Mouse (Mus musculus): ENCODE measurements around the gene Rhobtb3.
"Not testable (repeated sequence)": the region's sequence is repeated elsewhere in the genome, so short reads cannot be mapped to it uniquely, and the experiment has no call there.

Rhobtb3 gene

GRCm38 (mm10) chr13:75929071-75929470 is 14.7 kb downstream of the Rhobtb3 start:
- not testable (repeated sequence) for DNase-seq (ENCODE audit: low spot score in 2 of 2)

GRCm38 (mm10) chr13:75927951-75928350 is 15.8 kb downstream of the Rhobtb3 start:
- DNase-seq (ENCODE audit: low spot score in 2 of 2), result no peak

GRCm38 (mm10) chr13:75914151-75914550 is 29.6 kb downstream of the Rhobtb3 start:
- no peak for DNase-seq (ENCODE audit: low spot score in 2 of 2)

- no peak for DNase-seq (ENCODE audit: low spot score in 2 of 2)
These were observed 35.5 kb downstream of the Rhobtb3 start for GRCm38 (mm10) chr13:75908187-75908586.

- no peak for DNase-seq (ENCODE audit: low spot score in 2 of 2)
These were observed 36.6 kb downstream of the Rhobtb3 start for GRCm38 (mm10) chr13:75907133-75907532.

- DNase-seq (ENCODE audit: low spot score in 2 of 2), result no peak
These were observed 39.1 kb downstream of the Rhobtb3 start for GRCm38 (mm10) chr13:75904660-75905059.

- DNase-seq (ENCODE audit: low spot score in 2 of 2), result not testable (repeated sequence)
These were observed 42.8 kb downstream of the Rhobtb3 start for GRCm38 (mm10) chr13:75900928-75901327.

GRCm38 (mm10) chr13:75892876-75893275 is 50.8 kb downstream of the Rhobtb3 start:
- DNase-seq (ENCODE audit: low spot score in 2 of 2), result no peak

GRCm38 (mm10) chr13:75892291-75892690 is 51.4 kb downstream of the Rhobtb3 start:
- no peak for DNase-seq (ENCODE audit: low spot score in 2 of 2)

GRCm38 (mm10) chr13:75891868-75892267 is 51.9 kb downstream of the Rhobtb3 start:
- DNase-seq (ENCODE audit: low spot score in 2 of 2), result peak in 1 of 2 experiments; percentile 39

GRCm38 (mm10) chr13:75883792-75884191 is 59.9 kb downstream of the Rhobtb3 start:
- no peak for DNase-seq (ENCODE audit: low spot score in 2 of 2)

- no peak for DNase-seq (ENCODE audit: low spot score in 2 of 2)
These were observed 63.2 kb downstream of the Rhobtb3 start for GRCm38 (mm10) chr13:75880501-75880900.

- DNase-seq (ENCODE audit: low spot score in 2 of 2), result no peak
These were observed 64.0 kb downstream of the Rhobtb3 start for GRCm38 (mm10) chr13:75879756-75880155.

- DNase-seq (ENCODE audit: low spot score in 2 of 2), result peak in 1 of 2 experiments; percentile 70
These were observed 65.8 kb downstream of the Rhobtb3 start for GRCm38 (mm10) chr13:75877907-75878306.

GRCm38 (mm10) chr13:75876592-75876991 is 67.1 kb downstream of the Rhobtb3 start:
- DNase-seq (ENCODE audit: low spot score in 2 of 2), result no peak

- not testable (repeated sequence) for DNase-seq (ENCODE audit: low spot score in 2 of 2)
These were observed 67.5 kb downstream of the Rhobtb3 start for GRCm38 (mm10) chr13:75876188-75876587.

GRCm38 (mm10) chr13:75874608-75875376 is 68.9 kb downstream of the Rhobtb3 start:
- DNase-seq (ENCODE audit: low spot score in 2 of 2), result no peak

- DNase-seq (ENCODE audit: low spot score in 2 of 2), result peak in 1 of 2 experiments; percentile 61
These were observed 75.8 kb downstream of the Rhobtb3 start for GRCm38 (mm10) chr13:75867876-75868275.

- no peak for DNase-seq (ENCODE audit: low spot score in 2 of 2)
These were observed 78.1 kb downstream of the Rhobtb3 start for GRCm38 (mm10) chr13:75865486-75866184.

GRCm38 (mm10) chr13:75859264-75859844 is 84.4 kb downstream of the Rhobtb3 start:
- no peak for DNase-seq (ENCODE audit: low spot score in 2 of 2)

- no peak for DNase-seq (ENCODE audit: low spot score in 2 of 2)
These were observed 90.6 kb downstream of the Rhobtb3 start for GRCm38 (mm10) chr13:75853118-75853517.

- no peak for DNase-seq (ENCODE audit: low spot score in 2 of 2)
These were observed 91.7 kb downstream of the Rhobtb3 start for GRCm38 (mm10) chr13:75852027-75852426.

GRCm38 (mm10) chr13:75847027-75847426 is 96.7 kb downstream of the Rhobtb3 start:
- no peak for DNase-seq (ENCODE audit: low spot score in 2 of 2)

Measured in frontal cortex, postnatal 36 days (tissue).